ENCODE assay signal across 24 mouse cellular contexts in the genomic region with DNA sequence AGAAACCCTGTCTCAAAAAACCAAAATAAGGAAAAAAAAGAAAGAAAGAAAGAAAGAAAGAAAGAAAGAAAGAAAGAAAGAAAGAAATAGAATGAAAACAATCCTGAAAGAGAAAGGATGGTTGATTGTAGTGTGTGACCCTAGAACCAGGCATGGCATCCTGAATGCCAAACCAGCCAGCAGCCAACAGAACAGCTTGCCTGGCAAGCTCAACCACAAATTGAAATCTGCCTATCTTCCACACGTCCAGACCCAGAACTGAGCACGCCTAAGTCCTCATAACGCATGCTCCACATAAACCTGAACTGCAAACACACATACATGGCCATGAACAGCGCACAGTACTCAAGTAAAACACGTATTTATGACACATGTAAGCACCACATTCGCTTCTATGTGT.
DNase-seq lines count a peak whose midpoint lies in the region; ATAC-seq and TF ChIP-seq lines count a peak whose summit lies in the region.
"Had no signal": no experiment of that assay in that cellular context is flagged by ENCODE, and none has a peak within 500 bp of the region (broad histone marks: within the 10 kb centered on the region; RNA-seq: fewer than 3 reads in every experiment).

No protein-coding gene starts in this region.

- peaks cover 4% of the 10 kb centered on the region; the same call in 1 of the 2 replicates for H3K4me1 ChIP-seq in cerebellum, adult 2 months (ENCODE audit: control insufficient read depth, insufficient read depth, low read length)
- H3K4me1 ChIP-seq: forebrain, embryonic 10.5 days; heart, embryonic 10.5 days; heart, embryonic 13.5 days had no signal

- no peak for ATAC-seq in granulocyte monocyte progenitor cell, adult 5-6 weeks (replicated peaks; ENCODE audit: poor library complexity, severe bottlenecking)
- ATAC-seq: CD4-positive, CD25-positive, alpha-beta regulatory T cell, adult 4 months; forebrain, embryonic 14.5 days; forebrain, postnatal 0 days; intestine, postnatal 0 days had no signal

- no peak for TF ChIP-seq CTCF in cerebellum, adult 2 months (IDR thresholded peaks at IDR 0.05; ENCODE audit: borderline replicate concordance, insufficient read depth, low read depth, low read length)
- no peak for TF ChIP-seq CTCF in brain, embryonic 14.5 days (IDR thresholded peaks at IDR 0.05; ENCODE audit: borderline replicate concordance, extremely low read depth, insufficient read depth, insufficient read length)

- no peak overlapping the region for H3K27ac ChIP-seq in cerebellum, adult 2 months (ENCODE audit: insufficient read depth, low read length)
- H3K27ac ChIP-seq: forebrain, embryonic 10.5 days; gastrocnemius, adult 2 months; heart, embryonic 10.5 days; heart, embryonic 13.5 days; hindbrain, embryonic 14.5 days had no signal

- DNase-seq in cerebellum, adult 2 months, result peak; percentile 22 to 46
- no peak for DNase-seq in cerebellum, adult 11 months
- peak; percentile 20 for DNase-seq in brain, embryonic 14.5 days (ENCODE audit: low read depth)
- DNase-seq in cerebellum, adult 9-11 months, result peak; percentile 32
- DNase-seq in cerebellum, postnatal 25 days, result peak; percentile 43 to 53
- no peak for DNase-seq in ovary, postnatal 36 days (ENCODE audit: low spot score)
- no peak for DNase-seq in layer of hippocampus, postnatal 36 days
- DNase-seq: adrenal gland, adult 2 months; adrenal gland, postnatal 14 days; forebrain, postnatal 0 days; gastrocnemius, adult 2 months; gastrocnemius, postnatal 14 days; heart, adult 18-20 months; heart, postnatal 14 days; heart, postnatal 4 days; kidney, adult 8-10 months had no signal

- 48% methylated on average over 6 of the region's 6 CpGs for WGBS in cerebellum, adult 2 months

- no peaks in the 10 kb centered on the region for H3K27me3 ChIP-seq in cerebellum, adult 2 months (ENCODE audit: control insufficient read depth, insufficient read depth, low read length)

- TF ChIP-seq POLR2A in cerebellum, adult 2 months (IDR thresholded peaks at IDR 0.05; ENCODE audit: borderline replicate concordance, insufficient read depth, low read length), result no peak
- TF ChIP-seq POLR2A in brain, embryonic 14.5 days (IDR thresholded peaks at IDR 0.05; ENCODE audit: borderline replicate concordance, extremely low read depth, insufficient read depth, insufficient read length, poor library complexity, severe bottlenecking), result no peak

- no peak overlapping the region for H3K4me3 ChIP-seq in cerebellum, adult 2 months (replicated peaks; ENCODE audit: insufficient read depth, low read depth, low read length)
- H3K4me3 ChIP-seq: forebrain, embryonic 10.5 days; gastrocnemius, adult 2 months; heart, embryonic 10.5 days; heart, embryonic 13.5 days had no signal

Comparison
In these comparisons a context has a peak if more than half of its experiments do, and no peak if none do; other contexts are left out.
1. DNase-seq: peak in cerebellum, adult 2 months (2 of 2), brain, embryonic 14.5 days (single experiment), cerebellum, adult 9-11 months (single experiment) and cerebellum, postnatal 25 days (2 of 2); none in cerebellum, adult 11 months (single experiment), ovary, postnatal 36 days (single experiment) and layer of hippocampus, postnatal 36 days (0 of 2).